Mouse (Mus musculus): Measurements from ENCODE around the gene Ephb2. TPM values are rescaled to one million over a fixed set of nuclear protein-coding genes. Genes with fewer than 3 reads are reported as not detected.
A peak's percentile ranks its signal among the peaks of the same experiment; 100 is the strongest.

The Ephb2 gene
- total RNA-seq, 2 experiments from 2014 or later = 0.09 TPM; not detected in 1

- ATAC-seq (replicated peaks; ENCODE audit: low FRiP score, poor library complexity, severe bottlenecking) = peak; percentile 60; the same call in 1 of the 2 replicates
These were observed 157.3 kb downstream of the Ephb2 start for GRCm38 (mm10) chr4:136678480-136678879.

GRCm38 (mm10) chr4:136675439-136675838 lies 160.3 kb downstream of the Ephb2 start:
- no peak for ATAC-seq (replicated peaks; ENCODE audit: low FRiP score, poor library complexity, severe bottlenecking)

- ATAC-seq (replicated peaks; ENCODE audit: low FRiP score, poor library complexity, severe bottlenecking) = no peak
These were observed 163.3 kb downstream of the Ephb2 start for GRCm38 (mm10) chr4:136672335-136673090.

- ATAC-seq (replicated peaks; ENCODE audit: low FRiP score, poor library complexity, severe bottlenecking) = no peak
These were observed 168.0 kb downstream of the Ephb2 start for GRCm38 (mm10) chr4:136667757-136668156.

- ATAC-seq (replicated peaks; ENCODE audit: low FRiP score, poor library complexity, severe bottlenecking) = no peak
These were observed 169.8 kb downstream of the Ephb2 start for GRCm38 (mm10) chr4:136666002-136666401.

GRCm38 (mm10) chr4:136665068-136665467 lies 170.7 kb downstream of the Ephb2 start:
- no peak for ATAC-seq (replicated peaks; ENCODE audit: low FRiP score, poor library complexity, severe bottlenecking)

GRCm38 (mm10) chr4:136657914-136658313 lies 177.9 kb downstream of the Ephb2 start:
- ATAC-seq (replicated peaks; ENCODE audit: low FRiP score, poor library complexity, severe bottlenecking) = no peak

GRCm38 (mm10) chr4:136653692-136654234 lies 182.0 kb downstream of the Ephb2 start:
- no peak for ATAC-seq (replicated peaks; ENCODE audit: low FRiP score, poor library complexity, severe bottlenecking)

- ATAC-seq (replicated peaks; ENCODE audit: low FRiP score, poor library complexity, severe bottlenecking) = no peak
These were observed 182.8 kb downstream of the Ephb2 start for GRCm38 (mm10) chr4:136653019-136653418.

- ATAC-seq (replicated peaks; ENCODE audit: low FRiP score, poor library complexity, severe bottlenecking) = no peak
These were observed 183.3 kb downstream of the Ephb2 start for GRCm38 (mm10) chr4:136652528-136652910.

GRCm38 (mm10) chr4:136651882-136652527 lies 183.8 kb downstream of the Ephb2 start:
- ATAC-seq (replicated peaks; ENCODE audit: low FRiP score, poor library complexity, severe bottlenecking) = no peak

- ATAC-seq (replicated peaks; ENCODE audit: low FRiP score, poor library complexity, severe bottlenecking) = peak; percentile 48; the same call in 1 of the 2 replicates
These were observed 184.4 kb downstream of the Ephb2 start for GRCm38 (mm10) chr4:136651357-136651811.

- ATAC-seq (replicated peaks; ENCODE audit: low FRiP score, poor library complexity, severe bottlenecking) = no peak
These were observed 185.5 kb downstream of the Ephb2 start for GRCm38 (mm10) chr4:136650261-136650660.

- no peak for ATAC-seq (replicated peaks; ENCODE audit: low FRiP score, poor library complexity, severe bottlenecking)
These were observed 186.2 kb downstream of the Ephb2 start for GRCm38 (mm10) chr4:136649480-136650196.

GRCm38 (mm10) chr4:136648922-136649479 lies 186.8 kb downstream of the Ephb2 start:
- peak; percentile 75 for ATAC-seq (replicated peaks; ENCODE audit: low FRiP score, poor library complexity, severe bottlenecking)

- ATAC-seq (replicated peaks; ENCODE audit: low FRiP score, poor library complexity, severe bottlenecking) = no peak
These were observed 196.9 kb downstream of the Ephb2 start for GRCm38 (mm10) chr4:136638890-136639289.

GRCm38 (mm10) chr4:136638230-136638750 lies 197.5 kb downstream of the Ephb2 start:
- ATAC-seq (replicated peaks; ENCODE audit: low FRiP score, poor library complexity, severe bottlenecking) = no peak

GRCm38 (mm10) chr4:136637563-136638229 lies 198.1 kb downstream of the Ephb2 start:
- no peak for ATAC-seq (replicated peaks; ENCODE audit: low FRiP score, poor library complexity, severe bottlenecking)

- ATAC-seq (replicated peaks; ENCODE audit: low FRiP score, poor library complexity, severe bottlenecking) = no peak
These were observed 198.7 kb downstream of the Ephb2 start for GRCm38 (mm10) chr4:136636983-136637562.

Measured in erythroblast, adult 5-6 weeks (primary cell).